Mouse (Mus musculus) erythroblast, embryonic 14.5 days (primary cell): ENCODE data around the gene Sort1. TPM values are rescaled to one million over a fixed set of nuclear protein-coding genes. Genes with fewer than 3 reads are reported as not detected.
"Not testable (repeated sequence)": the region's sequence is repeated elsewhere in the genome, so short reads cannot be mapped to it uniquely, and the experiment has no call there.

ENCODE experiments used
- H3K27me3 ChIP-seq: 2 replicates; pipeline ENCODE4 v1.6.1; 2012; ENCODE audit warnings: inconsistent platforms; ENCODE audit not compliant: control insufficient read depth
- H3K36me3 ChIP-seq: 2 replicates; pipeline ENCODE4 v1.6.1; 2012; ENCODE audit warnings: mild to moderate bottlenecking, inconsistent platforms; ENCODE audit not compliant: control insufficient read depth
- H3K4me1 ChIP-seq: 2 replicates; pipeline ENCODE4 v1.6.1; 2012; ENCODE audit warnings: inconsistent platforms; ENCODE audit not compliant: control insufficient read depth
- H3K4me3 ChIP-seq: replicated peaks from 2 replicates; pipeline ENCODE3; 2012; ENCODE audit warnings: moderate library complexity, mild to moderate bottlenecking, inconsistent platforms
- H3K9me3 ChIP-seq: 2 replicates; pipeline ENCODE4 v1.6.1; 2012; ENCODE audit warnings: low read length, inconsistent platforms, mixed read lengths; ENCODE audit not compliant: control insufficient read depth
- GATA1 ChIP-seq: IDR thresholded peaks from 2 replicates; pipeline ENCODE4 v1.6.1; 2012; ENCODE audit warnings: low read length, inconsistent platforms, mixed read lengths
- TAL1 ChIP-seq: IDR thresholded peaks from 3 replicates; pipeline ENCODE4 v1.6.1; 2012; ENCODE audit warnings: low read length, inconsistent platforms, mixed read lengths
- polyA plus RNA-seq: library from polyadenylated mRNA; stranded (reverse); fragments of >175 nt; gene quantifications from 2 replicates; pipeline ENCODE4 v1.2.3, GENCODE M21; 2012

The Sort1 gene
- 0.01 TPM in 2 replicates for polyA plus RNA-seq

GRCm38 (mm10) chr3:108283781-108284601 is at the start of gene Sort1:
TSS of gene Sort1 (plus strand) at chr3:108284082.
- Histone ChIP-seq H3K9me3 (no peaks in the 10 kb centered on the region), H3K36me3 (peaks cover 16% of the 10 kb centered on the region), H3K4me1 (peaks cover 18% of the 10 kb centered on the region), H3K4me3 (peak within 1 kb of the TSS; percentile 66), H3K27me3 (peaks cover 43% of the 10 kb centered on the region)
- TF ChIP-seq TAL1 = no peak
- TF ChIP-seq GATA1 = no peak

- not testable (repeated sequence) for H3K36me3 ChIP-seq, H3K9me3 ChIP-seq, H3K4me3 ChIP-seq, H3K4me1 ChIP-seq, H3K27me3 ChIP-seq
Observed at GRCm38 (mm10) chr3:108237474-108238102, 46.3 kb upstream of the Sort1 start.

- Histone ChIP-seq H3K4me3 (no peak overlapping the region), H3K9me3 (peaks cover 2% of the 10 kb centered on the region), H3K36me3 (no peaks in the 10 kb centered on the region), H3K4me1 (no peaks in the 10 kb centered on the region), H3K27me3 (peaks cover 2% of the 10 kb centered on the region; the same call in 1 of the 2 replicates)
- TF ChIP-seq GATA1 (no peak), TAL1 (no peak)
Observed at GRCm38 (mm10) chr3:108241243-108241839, 42.5 kb upstream of the Sort1 start.

GRCm38 (mm10) chr3:108246857-108247256 is 37.0 kb upstream of the Sort1 start:
- peaks cover 2% of the 10 kb centered on the region for H3K9me3 ChIP-seq
- no peaks in the 10 kb centered on the region for H3K36me3 ChIP-seq
- no peaks in the 10 kb centered on the region for H3K27me3 ChIP-seq
- H3K4me1 ChIP-seq = no peaks in the 10 kb centered on the region
- TF ChIP-seq GATA1 (no peak), TAL1 (no peak)
- H3K4me3 ChIP-seq = no peak overlapping the region

GRCm38 (mm10) chr3:108256719-108257637 is 26.9 kb upstream of the Sort1 start, which contains the start of gene Psma5:
TSS of gene Psma5 (plus strand) at chr3:108256926.
- peaks cover 13% of the 10 kb centered on the region for H3K36me3 ChIP-seq
- H3K9me3 ChIP-seq = no peaks in the 10 kb centered on the region
- TF ChIP-seq GATA1 = no peak
- TF ChIP-seq TAL1 = no peak
- peak within 1 kb of the TSS; percentile 92 for H3K4me3 ChIP-seq
- H3K4me1 ChIP-seq = peaks cover 26% of the 10 kb centered on the region
- no peaks in the 10 kb centered on the region for H3K27me3 ChIP-seq

- Histone ChIP-seq H3K4me1 (peaks cover 26% of the 10 kb centered on the region), H3K9me3 (no peaks in the 10 kb centered on the region), H3K4me3 (peak overlapping the region; percentile 92), H3K36me3 (peaks cover 20% of the 10 kb centered on the region), H3K27me3 (no peaks in the 10 kb centered on the region)
- TF ChIP-seq TAL1 (no peak), GATA1 (no peak)
Observed at GRCm38 (mm10) chr3:108257831-108258500, 25.9 kb upstream of the Sort1 start.

- H3K27me3 ChIP-seq = no peaks in the 10 kb centered on the region
- H3K9me3 ChIP-seq = no peaks in the 10 kb centered on the region
- H3K4me1 ChIP-seq = peaks cover 28% of the 10 kb centered on the region
- peak overlapping the region; percentile 92 for H3K4me3 ChIP-seq
- peaks cover 30% of the 10 kb centered on the region for H3K36me3 ChIP-seq
- TF ChIP-seq TAL1 = no peak
- no peak for TF ChIP-seq GATA1
Observed at GRCm38 (mm10) chr3:108259319-108259718, 24.6 kb upstream of the Sort1 start.

- not testable (repeated sequence) for H3K9me3 ChIP-seq, H3K4me3 ChIP-seq
- Histone ChIP-seq H3K4me1 (peaks cover 18% of the 10 kb centered on the region), H3K27me3 (peaks cover 21% of the 10 kb centered on the region), H3K36me3 (peaks cover 60% of the 10 kb centered on the region)
Observed at GRCm38 (mm10) chr3:108279495-108279894, 4.4 kb upstream of the Sort1 start.
